Mouse (Mus musculus) cerebellum, postnatal 4 days (tissue): ENCODE data around the gene Stx1b.
"Not testable (repeated sequence)": the region's sequence is repeated elsewhere in the genome, so short reads cannot be mapped to it uniquely, and the experiment has no call there.

Source experiments
- DNase-seq, 2 experiments: peaks; one replicate each; pipeline ENCODE4 v3.0.0; 2022; ENCODE audit warnings: low spot score in 2 of 2, mixed read lengths in 1 of 2

Stx1b gene

DNA sequence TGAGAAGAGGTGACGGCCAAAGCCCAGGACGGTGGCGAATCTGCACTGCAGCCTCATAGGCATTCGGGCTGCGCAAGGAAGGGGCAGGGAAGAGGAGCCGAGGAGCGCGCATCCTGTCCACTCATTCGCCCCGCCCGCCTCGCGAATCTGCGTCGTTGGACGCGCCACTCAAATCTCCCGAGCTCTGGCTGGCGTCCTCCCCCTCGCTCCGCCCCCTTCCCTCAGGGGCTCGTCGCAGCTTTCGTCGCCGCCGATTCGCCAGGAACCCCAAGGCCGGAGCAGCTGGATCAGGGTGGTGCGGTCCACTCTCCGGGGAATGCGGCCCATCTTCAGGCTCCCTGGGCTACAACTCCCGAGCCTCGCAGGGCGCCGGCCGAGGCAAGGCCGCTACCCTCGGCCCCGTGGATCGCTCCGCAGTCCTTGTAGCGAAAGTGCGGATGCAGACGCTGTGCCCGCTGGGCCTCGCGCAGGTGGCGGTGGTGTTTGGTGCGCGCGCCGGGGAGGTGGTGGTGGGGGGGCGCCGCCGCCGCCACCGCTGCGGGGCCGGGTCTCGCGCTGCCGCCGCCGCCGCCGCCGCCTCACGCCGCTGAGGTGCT is 47.4 kb downstream of the Stx1b start:
- DNase-seq = peak; percentile 91 to 96

DNA sequence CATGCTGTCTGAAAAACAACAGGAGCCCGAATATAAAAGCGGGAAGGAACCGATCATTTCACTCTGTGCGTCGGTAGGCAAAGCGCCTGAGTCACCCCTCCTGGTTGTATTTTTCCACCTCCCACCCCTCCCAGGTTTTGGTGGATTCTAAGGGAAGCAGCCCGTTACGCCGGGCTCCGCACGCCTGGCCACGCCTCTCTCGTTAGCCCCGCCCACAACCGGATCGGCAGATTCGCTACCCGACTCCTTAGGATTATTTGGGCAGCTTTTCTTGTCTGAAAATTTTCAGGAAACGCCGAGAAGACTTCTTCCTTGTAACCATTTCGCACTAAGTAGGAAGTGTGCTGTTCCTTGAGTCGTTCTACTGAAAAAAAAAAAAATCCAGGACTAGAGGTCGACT is 47.9 kb downstream of the Stx1b start, which contains the start of gene Setd1a:
Gene Setd1a (plus strand): TSS at position 245 of the 400 bp plus-strand sequence.
- peak; percentile 66 to 88 for DNase-seq

DNA sequence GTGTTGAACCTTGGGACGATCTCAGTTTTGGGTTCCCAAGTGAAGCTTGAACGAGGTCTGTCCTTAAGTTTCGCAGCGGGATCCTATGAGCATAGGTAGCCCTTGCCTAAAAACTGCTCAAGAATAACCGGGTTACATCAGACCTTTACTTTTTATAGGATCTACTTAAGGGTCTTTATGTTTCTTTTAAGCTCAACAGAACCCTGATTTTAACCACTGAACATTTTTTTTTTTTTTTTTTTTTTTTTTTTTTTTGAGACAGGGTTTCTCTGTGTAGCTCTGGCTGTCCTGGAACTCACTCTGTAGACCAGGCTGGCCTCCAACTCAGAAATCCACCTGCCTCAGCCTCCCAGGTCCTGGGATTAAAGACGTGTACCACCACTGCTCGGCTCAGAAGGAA is 48.5 kb downstream of the Stx1b start:
- DNase-seq = not testable (repeated sequence)

DNA sequence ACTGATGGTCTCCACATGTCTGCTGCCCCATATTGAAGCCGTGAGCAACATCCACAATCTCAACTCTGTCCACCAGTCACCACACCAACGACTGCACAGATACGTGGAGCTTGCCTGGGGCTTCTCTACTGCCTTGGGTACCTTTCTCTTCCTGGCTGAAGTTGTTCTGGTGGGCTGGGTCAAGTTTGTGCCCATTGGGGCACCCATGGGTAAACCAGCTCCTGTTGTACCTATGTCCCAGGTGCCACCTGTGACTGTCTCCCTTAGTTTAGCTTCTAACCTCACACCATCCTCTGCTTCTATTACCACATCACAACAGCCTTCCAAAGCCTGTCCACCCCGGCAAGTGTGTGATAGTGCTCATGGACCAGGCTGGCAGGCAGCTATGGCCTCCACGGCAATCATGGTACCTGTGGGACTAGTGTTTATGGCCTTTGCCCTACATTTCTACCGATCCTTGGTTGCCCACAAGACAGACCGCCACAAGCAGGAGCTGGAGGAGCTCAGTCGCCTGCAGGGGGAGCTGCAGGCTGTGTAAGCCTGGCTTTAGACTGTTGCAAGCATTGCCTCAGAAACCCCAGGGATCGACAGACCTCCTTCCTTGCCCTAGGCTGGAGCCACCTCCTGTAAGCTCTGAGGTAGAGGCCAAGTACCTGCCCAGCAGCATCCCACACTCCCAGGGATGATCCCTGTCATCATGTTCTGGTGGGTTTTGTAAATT is 50.5 kb downstream of the Stx1b start:
- DNase-seq = peak in 1 of 2 experiments; percentile 65

DNA sequence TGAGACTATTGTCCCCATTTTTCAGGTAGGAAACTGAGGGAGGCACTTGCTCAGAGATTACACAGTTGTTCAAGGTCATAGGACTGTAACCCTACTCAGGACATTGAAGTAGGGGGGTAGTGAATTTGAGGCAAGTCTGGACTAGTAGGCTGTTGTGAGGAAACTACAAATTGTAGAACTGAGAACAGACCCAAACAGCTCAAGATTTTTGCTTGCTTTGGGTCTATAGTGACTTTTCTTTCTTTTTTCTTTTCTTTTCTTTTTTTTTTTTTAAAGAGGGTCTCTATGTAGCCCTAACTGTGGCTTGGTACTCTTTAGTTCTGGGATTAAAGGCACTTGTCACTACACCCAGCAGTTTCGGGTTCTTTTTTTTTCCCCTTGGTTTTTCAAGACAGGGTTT is 51.8 kb downstream of the Stx1b start:
- DNase-seq = no peak

DNA sequence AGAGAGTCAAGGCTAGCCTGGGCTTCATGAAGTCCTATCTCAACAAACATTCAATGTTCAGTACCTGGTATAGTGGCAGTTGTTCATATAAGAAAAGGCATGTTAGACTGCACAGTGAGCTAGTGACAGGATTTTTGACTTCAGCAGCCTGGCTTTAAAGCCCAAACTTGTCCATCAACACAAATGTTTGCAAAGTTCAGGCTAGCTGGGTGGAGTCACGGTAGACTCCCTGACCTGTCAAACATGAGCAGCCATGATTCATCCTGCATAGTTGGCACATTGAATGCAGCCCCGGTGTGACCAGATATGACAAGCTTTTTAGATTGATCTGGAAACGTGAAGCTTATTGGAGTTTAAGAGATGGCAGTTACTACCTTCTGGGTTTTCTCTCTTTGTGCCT is 52.3 kb downstream of the Stx1b start:
- DNase-seq = no peak

DNA sequence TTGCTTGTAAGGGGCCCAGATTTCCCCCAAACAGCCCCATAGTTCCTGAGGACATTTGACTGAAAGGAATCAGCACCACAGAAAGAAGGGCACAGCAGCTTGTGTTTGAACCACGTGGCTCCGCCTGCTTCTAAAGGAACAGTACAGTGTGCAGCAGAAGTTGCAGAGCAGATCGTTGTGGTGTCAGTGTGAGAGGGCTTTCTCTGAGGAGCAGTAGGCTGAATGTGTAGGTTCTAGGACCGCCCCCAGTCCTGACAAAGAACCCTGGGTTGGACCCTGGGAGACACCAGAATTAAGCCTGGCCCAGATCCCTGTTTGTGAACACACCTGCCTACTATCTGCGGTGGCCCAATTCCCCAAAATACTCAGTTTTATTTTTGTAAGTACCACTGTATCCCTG is 53.1 kb downstream of the Stx1b start:
- no peak for DNase-seq

DNA sequence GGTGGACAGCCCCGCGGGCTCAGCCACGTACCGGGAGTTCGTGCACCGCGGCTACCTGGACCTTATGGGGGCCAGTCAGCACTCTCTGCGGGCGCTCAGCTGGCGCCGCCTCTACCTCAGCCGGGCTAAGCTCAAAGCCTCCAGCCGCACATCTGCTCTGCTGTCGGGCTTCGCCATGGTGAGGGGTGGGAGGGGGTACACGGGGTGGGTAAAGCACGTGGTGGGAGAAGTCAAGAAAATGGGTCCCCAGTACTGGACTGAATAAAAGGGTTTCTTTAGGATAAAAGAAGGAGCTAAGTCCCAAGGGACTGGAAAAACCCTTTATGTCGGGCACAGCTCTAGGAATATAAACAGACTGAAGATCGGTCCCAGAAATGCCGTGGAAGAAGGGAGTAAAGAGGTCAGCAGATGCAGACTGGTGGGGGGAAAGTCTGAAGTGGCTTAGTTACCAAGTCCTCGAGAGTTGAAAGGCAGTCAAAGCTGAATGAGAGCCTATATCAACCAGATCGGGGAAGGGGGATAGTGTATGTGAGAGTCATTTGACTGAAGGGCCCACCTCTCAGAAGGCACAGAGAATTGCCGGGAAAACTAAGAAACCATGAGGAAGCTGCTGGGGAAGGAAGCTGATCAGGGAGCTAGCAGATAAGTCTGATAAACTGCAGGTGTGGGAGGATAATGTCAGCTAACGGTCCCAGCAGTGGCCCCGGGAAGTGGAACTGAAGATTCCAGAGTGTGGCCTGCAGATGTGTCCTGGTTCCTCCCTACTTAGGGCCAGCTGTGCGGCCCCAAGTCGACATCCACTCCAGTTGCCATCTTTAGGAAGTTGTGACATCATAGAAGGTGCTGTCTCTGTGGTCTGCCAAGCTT is 54.1 kb downstream of the Stx1b start:
- DNase-seq = no peak

DNA sequence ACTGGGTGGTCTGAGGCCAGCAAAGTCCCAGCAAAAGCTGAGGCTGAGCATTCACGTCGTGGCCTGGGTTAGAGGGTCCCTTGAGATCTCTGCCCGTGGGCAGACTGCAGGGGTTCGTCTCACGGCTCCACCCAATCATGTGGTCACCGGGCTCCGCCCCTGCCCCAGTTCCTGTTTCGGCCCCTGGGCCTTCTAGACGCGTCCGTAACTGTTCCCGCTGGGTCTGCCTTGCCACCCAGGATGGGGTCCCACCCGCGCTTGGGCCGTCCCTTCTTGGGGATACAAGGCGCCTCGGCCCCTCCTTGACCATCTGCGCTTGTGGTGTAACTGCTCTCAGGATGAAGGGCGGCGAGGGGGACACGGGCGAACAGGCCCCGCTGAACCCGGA is 54.7 kb downstream of the Stx1b start, which contains the start of gene Orai3:
Gene Orai3 (plus strand): TSS at position 165 of the 388 bp plus-strand sequence.
- DNase-seq = peak; percentile 52 to 57

DNA sequence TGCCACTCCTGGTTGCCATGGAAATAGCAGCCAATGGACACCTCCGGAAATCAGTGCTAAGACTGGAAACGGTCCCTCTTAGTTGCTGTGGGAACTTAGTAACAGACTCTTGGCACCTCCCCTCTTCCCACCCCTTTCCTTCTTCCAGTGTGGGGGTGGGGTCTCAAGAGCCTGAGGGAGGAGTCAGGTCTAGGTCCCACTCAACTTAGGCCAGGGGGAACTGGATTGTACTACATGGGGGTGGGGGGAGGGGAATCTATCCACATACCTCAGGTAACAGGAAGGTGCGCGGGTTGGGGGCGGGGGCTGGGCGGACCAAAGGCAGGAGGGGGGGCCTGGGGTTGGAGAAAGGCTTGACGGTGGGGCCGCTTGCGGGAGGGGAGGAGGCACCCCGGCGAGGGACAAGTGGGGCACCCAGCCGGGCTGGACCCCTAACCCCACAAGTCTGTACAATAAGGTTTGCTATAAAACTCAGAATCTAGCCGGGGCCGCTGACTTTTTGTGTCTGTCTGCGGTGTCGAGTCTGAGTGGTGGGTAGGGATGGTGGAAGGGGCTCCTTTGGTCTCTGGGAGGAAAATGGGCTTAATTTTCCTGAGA is 55.3 kb downstream of the Stx1b start:
- DNase-seq = peak; percentile 93 to 96

DNA sequence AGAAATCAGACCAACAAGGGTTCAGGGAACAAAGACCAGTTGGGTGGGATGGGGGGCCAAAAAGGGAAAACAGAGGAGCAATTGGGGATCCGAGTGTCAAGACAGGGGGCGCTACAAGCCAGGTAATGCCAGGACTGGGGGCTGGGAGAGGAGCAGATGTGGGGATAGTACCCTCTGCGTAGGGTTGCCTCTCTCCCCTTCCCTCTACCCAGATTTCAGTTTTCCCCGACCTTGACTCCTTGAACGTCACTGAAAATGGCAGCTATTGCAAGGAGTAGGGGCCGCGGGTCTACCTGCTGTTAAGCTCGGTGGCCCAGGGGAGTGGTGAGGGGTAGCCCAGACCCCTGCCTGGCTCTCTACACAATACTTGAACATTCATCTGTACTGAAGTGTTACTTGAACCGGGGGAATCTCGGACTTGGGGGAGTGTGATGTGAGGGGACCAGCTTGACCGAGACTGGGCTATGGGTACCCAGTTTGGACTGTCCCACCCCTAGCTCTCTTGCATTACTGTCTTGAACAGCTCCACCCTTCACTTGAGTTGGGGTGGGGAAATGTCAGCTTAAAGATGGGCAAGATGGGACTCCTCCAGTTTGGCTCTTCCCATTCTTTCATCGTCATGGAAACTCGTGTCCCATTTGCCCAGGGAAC is 55.9 kb downstream of the Stx1b start:
- no peak for DNase-seq

DNA sequence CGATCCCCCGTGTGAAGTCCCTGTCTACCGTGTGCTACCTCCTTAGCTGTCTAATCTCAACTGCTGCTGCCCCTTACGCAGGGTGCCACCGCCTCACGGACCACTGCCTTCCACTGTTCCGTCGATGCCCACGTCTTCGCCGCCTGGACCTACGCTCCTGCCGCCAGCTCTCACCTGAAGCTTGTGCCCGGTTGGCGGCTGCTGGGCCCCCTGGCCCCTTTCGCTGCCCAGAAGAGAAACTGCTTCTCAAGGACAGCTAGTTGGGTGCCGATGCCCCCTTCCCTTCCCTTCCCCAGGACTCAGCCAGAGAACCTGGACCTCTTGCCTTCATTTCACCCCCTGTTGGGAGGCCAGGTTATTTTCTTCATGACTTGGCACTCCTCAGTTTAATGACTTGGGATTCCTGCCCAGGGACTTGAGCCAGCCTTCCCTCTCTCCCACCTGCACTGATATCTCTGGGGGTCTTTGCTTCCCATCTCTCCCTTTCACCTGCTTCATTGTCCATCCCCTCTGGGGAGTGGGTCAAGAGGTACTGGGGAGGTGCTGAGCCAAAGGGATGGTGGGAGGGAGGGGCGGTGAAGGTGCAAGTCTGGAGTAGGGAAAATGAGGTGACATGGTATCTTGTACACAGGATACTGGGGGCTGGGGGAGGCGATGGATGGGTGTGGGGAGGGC is 56.5 kb downstream of the Stx1b start:
- no peak for DNase-seq

DNA sequence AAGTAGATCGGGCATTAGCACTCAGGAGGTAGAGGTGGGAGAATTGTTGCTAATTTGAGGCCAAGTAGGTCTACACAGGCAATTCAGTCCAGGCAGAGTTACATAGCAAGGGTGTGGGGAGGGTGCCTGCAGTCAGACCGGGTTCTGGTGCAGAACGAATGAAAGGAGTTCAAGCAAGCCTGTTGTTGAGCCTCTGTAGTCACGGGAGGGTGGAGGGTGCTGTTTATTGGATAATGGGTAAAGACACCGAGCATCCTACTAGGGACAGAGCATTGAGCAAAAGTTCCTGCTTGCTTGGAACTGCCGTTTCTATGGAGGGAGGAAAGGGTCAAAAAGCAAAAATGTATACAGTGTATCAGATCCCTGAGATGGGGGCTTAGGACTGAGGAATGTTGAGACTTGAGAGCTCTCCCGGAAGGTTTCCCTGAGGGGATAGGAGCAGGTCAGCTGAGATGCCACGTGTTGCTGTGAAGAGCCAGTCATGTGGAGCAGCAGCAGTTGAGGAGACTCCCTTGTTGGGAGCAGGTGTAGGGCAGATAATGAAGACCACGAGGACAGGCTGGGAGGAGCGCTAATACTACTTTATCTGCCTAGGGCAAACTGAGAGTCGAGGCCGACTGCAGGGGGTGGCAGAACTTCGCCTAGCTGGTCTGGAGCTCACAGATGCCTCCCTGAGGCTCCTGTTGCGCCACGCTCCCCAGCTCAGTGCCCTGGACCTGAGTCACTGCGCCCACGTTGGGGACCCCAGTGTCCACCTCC is 57.3 kb downstream of the Stx1b start:
- no peak for DNase-seq

DNA sequence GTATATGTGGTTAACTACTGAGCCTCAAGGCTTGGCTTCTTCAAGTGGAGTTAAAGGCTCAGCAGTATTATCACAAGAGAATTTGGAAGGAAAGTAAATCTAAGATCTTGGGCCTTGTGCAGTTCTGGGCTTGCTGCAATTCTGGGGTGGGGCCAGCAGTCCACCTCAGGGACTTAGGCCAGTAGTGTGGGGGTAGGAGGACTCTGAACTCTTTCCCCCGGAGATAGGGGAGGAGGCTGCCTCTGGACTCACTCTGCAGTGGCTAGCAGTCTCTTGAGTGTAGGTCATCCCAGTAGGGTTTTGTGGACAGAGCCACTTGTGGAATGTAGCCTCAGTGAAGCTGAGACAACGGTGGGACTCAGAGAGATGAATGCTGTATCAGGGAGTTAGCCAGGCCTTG is 58.6 kb downstream of the Stx1b start:
- DNase-seq = no peak

DNA sequence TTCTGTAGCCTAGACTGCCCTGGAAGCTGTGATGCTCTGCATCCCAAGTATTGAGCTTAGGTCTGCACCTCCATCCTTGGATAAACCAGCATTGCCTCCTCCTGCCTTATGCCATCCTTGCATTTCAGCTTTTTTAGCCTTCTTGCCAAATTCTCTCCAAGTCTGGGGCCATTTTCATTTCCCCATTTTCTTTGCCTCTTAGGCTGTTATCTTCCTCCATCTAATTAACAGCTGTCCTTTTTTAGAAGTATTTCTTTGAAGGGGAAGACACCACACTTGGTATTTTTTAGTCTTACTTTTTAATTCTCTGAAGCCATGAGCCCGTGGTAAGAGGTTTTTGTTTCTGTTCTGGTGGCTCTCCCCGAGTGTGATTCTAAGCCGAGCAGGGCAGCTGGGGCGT is 60.7 kb downstream of the Stx1b start:
- DNase-seq = no peak

DNA sequence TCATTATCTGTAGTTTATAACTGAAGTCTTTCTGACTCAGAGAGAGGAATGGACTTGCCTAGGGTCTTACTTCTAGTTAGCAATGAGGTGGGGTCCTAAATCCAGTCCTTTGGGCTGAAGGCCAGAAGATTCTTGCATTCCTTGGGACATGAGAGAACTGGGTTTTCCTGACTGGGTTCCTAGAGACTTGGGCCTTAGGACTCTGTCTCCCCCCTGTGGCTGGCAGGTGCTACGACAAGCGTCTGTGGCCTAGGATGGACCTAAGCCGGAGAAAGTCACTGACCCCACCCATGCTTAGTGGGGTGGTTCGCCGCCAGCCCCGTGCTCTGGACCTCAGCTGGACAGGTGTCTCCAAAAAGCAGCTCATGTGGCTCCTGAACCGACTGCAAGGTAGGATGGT is 63.3 kb downstream of the Stx1b start:
- peak in 1 of 2 experiments; percentile 64 for DNase-seq

DNA sequence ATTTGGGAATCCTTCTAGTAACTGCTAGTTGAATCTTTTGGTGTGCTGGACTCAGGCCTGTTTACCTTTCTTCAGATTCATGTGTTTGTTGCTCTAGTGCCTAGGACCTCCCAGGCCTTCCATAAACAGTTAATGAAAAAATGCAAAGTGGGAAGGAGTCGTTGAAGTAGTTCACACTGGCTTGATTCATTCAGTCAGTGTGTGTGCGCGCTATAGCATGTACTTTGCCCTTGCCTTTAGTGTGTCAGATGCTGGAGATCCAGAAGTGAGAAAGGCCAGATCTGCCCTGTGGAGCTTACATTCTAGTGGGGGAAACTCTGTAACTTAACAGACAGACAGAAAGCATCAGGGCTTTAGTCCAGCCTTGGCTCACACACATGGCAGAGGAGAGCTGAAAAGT is 63.9 kb downstream of the Stx1b start:
- DNase-seq = no peak

DNA sequence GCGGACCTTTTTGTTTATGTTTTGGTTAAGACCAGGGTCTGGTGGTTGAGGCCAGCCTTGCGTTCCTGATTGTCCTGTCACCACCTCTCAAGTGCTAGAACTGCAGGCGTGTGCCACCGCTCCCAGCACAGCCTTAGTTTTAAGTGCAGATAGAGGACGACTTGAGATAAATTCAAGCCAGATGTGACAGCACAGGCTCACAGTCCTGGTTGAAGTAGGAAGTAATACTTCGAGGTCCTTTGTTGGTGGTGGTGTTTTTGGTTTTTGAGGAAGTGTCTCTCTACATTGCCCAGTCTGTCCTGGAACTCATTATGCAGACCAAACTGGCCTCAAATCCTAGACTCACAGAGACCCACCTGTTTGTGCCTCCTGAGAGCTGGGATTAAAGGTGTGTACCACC is 64.6 kb downstream of the Stx1b start:
- no peak for DNase-seq
